Mouse (Mus musculus) MEL (cell line): ENCODE results near the gene Fam136a. TPM values are rescaled to one million over a fixed set of nuclear protein-coding genes. Genes with fewer than 3 reads are reported as not detected.

Experiments used
- DNase-seq: peaks from one replicate; pipeline ENCODE4 v3.0.0; 2011; ENCODE audit warnings: low read depth, low spot score
- H3K27ac ChIP-seq: 2 replicates; pipeline ENCODE4 v1.5.1; 2012; ENCODE audit warnings: low read depth, mild to moderate bottlenecking, control low read depth, low read length, moderate library complexity; ENCODE audit not compliant: control insufficient read depth
- H3K27me3 ChIP-seq, 2 experiments: fragments of 150-350 bp in 1 of 2; sonication (generic) in 1 of 2; 2 replicates each; pipeline ENCODE4 v1.6.1; 2012; ENCODE audit warnings: low read length in 2 of 2, mild to moderate bottlenecking in 2 of 2, improper control_type of control experiment in 1 of 2, moderate library complexity in 1 of 2; ENCODE audit not compliant: insufficient read depth in 2 of 2, control insufficient read depth in 1 of 2
- H3K36me3 ChIP-seq, 2 experiments: 2 replicates each; pipeline ENCODE4 v1.6.1; 2012 to 2014; ENCODE audit warnings: low read length in 2 of 2, improper control_type of control experiment in 1 of 2, inconsistent platforms in 1 of 2, mild to moderate bottlenecking in 1 of 2; ENCODE audit not compliant: insufficient read depth in 2 of 2, control insufficient read depth in 1 of 2
- H3K4me1 ChIP-seq, 2 experiments: fragments of 150-350 bp in 1 of 2; sonication (generic) in 1 of 2; 2 replicates each; pipeline ENCODE4 v1.6.1; 2012; ENCODE audit warnings: low read length in 2 of 2, improper control_type of control experiment in 1 of 2, mild to moderate bottlenecking in 1 of 2; ENCODE audit not compliant: insufficient read depth in 2 of 2, control insufficient read depth in 1 of 2
- H3K4me3 ChIP-seq, 2 experiments: fragments of 150-350 bp in 1 of 2; sonication (generic) in 1 of 2; 2 replicates each; pipeline ENCODE4 v1.5.1; 2012; ENCODE audit warnings: low read depth in 2 of 2, low read length in 2 of 2, mild to moderate bottlenecking in 2 of 2, moderate library complexity in 2 of 2, control low read depth in 1 of 2, improper control_type of control experiment in 1 of 2; ENCODE audit not compliant: control insufficient read depth in 1 of 2, insufficient read depth in 1 of 2
- H3K79me2 ChIP-seq: 2 replicates; pipeline ENCODE4 v1.6.1; 2012; ENCODE audit warnings: mild to moderate bottlenecking, low read length, moderate library complexity; ENCODE audit not compliant: control insufficient read depth, poor library complexity, insufficient read depth
- H3K9ac ChIP-seq: 2 replicates; pipeline ENCODE4 v1.6.1; 2012; ENCODE audit warnings: low read depth, mild to moderate bottlenecking, control low read depth, low read length, moderate library complexity; ENCODE audit not compliant: control insufficient read depth, poor library complexity, severe bottlenecking
- H3K9me3 ChIP-seq: fragments of 150-350 bp; sonication (generic); replicated peaks from 2 replicates; pipeline ENCODE4 v1.6.1; 2012; ENCODE audit warnings: mild to moderate bottlenecking, low read length, improper control_type of control experiment, moderate library complexity; ENCODE audit not compliant: insufficient read depth
- BHLHE40 ChIP-seq: IDR thresholded peaks from 2 replicates; pipeline ENCODE4 v1.6.1; 2012; ENCODE audit warnings: low read depth, mild to moderate bottlenecking, inconsistent platforms, low read length, improper control_type of control experiment, borderline replicate concordance
- CHD1 ChIP-seq: IDR thresholded peaks from 2 replicates; pipeline ENCODE4 v1.6.1; 2012; ENCODE audit warnings: low read depth, mild to moderate bottlenecking, inconsistent platforms, low read length, improper control_type of control experiment
- CHD2 ChIP-seq: IDR thresholded peaks from 2 replicates; pipeline ENCODE4 v1.6.1; 2011; ENCODE audit warnings: low read length, improper control_type of control experiment
- CTCF ChIP-seq, 3 experiments: IDR thresholded peaks in 2 of 3; conservative IDR thresholded peaks in 1 of 3; 2 replicates each; pipeline ENCODE4 v1.5.1; 2011 to 2012; ENCODE audit warnings: low read length in 3 of 3, low read depth in 2 of 3, mild to moderate bottlenecking in 2 of 3, improper control_type of control experiment in 1 of 3, inconsistent platforms in 1 of 3, mixed read lengths in 1 of 3, moderate library complexity in 1 of 3; ENCODE audit not compliant: control insufficient read depth in 1 of 3, insufficient read depth in 1 of 3, poor library complexity in 1 of 3, severe bottlenecking in 1 of 3
- EP300 ChIP-seq, 2 experiments: IDR thresholded peaks; 2 replicates each; pipeline ENCODE4 v1.6.1; 2011; ENCODE audit warnings: improper control_type of control experiment in 2 of 2, low read length in 2 of 2, low read depth in 1 of 2, mild to moderate bottlenecking in 1 of 2
- GABPA ChIP-seq: IDR thresholded peaks from 2 replicates; pipeline ENCODE4 v1.6.1; 2012; ENCODE audit warnings: low read depth, mild to moderate bottlenecking, inconsistent platforms, low read length, improper control_type of control experiment, moderate library complexity
- GATA1 ChIP-seq: IDR thresholded peaks from 2 replicates; pipeline ENCODE4 v1.6.1; 2011; ENCODE audit warnings: low read depth, low read length, improper control_type of control experiment
- HCFC1 ChIP-seq: IDR thresholded peaks from 2 replicates; pipeline ENCODE4 v1.6.1; 2012; ENCODE audit warnings: low read depth, mild to moderate bottlenecking, inconsistent platforms, low read length, improper control_type of control experiment, moderate library complexity
- KAT2A ChIP-seq: conservative IDR thresholded peaks from 2 replicates; pipeline ENCODE4 v1.6.1; 2012; ENCODE audit warnings: low read depth, low read length, improper control_type of control experiment, inconsistent platforms
- MAFK ChIP-seq: IDR thresholded peaks from 2 replicates; pipeline ENCODE4 v1.6.1; 2011; ENCODE audit warnings: low read depth, mild to moderate bottlenecking, low read length, improper control_type of control experiment, borderline replicate concordance
- MYC ChIP-seq: IDR thresholded peaks from 2 replicates; pipeline ENCODE4 v1.6.1; 2011; ENCODE audit warnings: low read depth, mild to moderate bottlenecking, low read length, improper control_type of control experiment, moderate library complexity
- NRF1 ChIP-seq: IDR thresholded peaks from 2 replicates; pipeline ENCODE4 v1.6.1; 2014; ENCODE audit warnings: low read depth, mild to moderate bottlenecking, inconsistent platforms, low read length, improper control_type of control experiment, moderate library complexity; ENCODE audit not compliant: poor library complexity, insufficient read depth, severe bottlenecking
- POLR2AphosphoS2 ChIP-seq: IDR thresholded peaks from 2 replicates; pipeline ENCODE4 v1.6.1; 2011; ENCODE audit warnings: low read length, improper control_type of control experiment
- POLR2AphosphoS5 ChIP-seq: IDR thresholded peaks from 2 replicates; pipeline ENCODE4 v1.6.1; 2012; ENCODE audit warnings: low read depth, borderline replicate concordance, mild to moderate bottlenecking, inconsistent platforms, low read length, moderate library complexity, mixed read lengths
- SIN3A ChIP-seq: IDR thresholded peaks from 2 replicates; pipeline ENCODE4 v1.6.1; 2012; ENCODE audit warnings: low read length, improper control_type of control experiment, inconsistent platforms
- SMC3 ChIP-seq: IDR thresholded peaks from 2 replicates; pipeline ENCODE4 v1.6.1; 2011; ENCODE audit warnings: low read depth, low read length, improper control_type of control experiment
- USF1 ChIP-seq: IDR thresholded peaks from 2 replicates; pipeline ENCODE4 v1.6.1; 2014; ENCODE audit warnings: low read depth, mild to moderate bottlenecking, inconsistent platforms, low read length, improper control_type of control experiment, moderate library complexity
- USF2 ChIP-seq, 2 experiments: IDR thresholded peaks; 2 replicates each; pipeline ENCODE4 v1.6.1; 2011 to 2012; ENCODE audit warnings: improper control_type of control experiment in 2 of 2, low read length in 2 of 2, borderline replicate concordance in 1 of 2, inconsistent platforms in 1 of 2, low read depth in 1 of 2, mild to moderate bottlenecking in 1 of 2; ENCODE audit not compliant: insufficient read depth in 1 of 2
- ZMIZ1 ChIP-seq: IDR thresholded peaks from 2 replicates; pipeline ENCODE4 v1.6.1; 2012; ENCODE audit warnings: low read depth, mild to moderate bottlenecking, inconsistent platforms, low read length, improper control_type of control experiment, moderate library complexity
- ZNF384 ChIP-seq: IDR thresholded peaks from 2 replicates; pipeline ENCODE4 v1.6.1; 2012; ENCODE audit warnings: low read depth, mild to moderate bottlenecking, inconsistent platforms, low read length, improper control_type of control experiment
- polyA plus RNA-seq, 2 experiments: library from polyadenylated mRNA; stranded (reverse) in 1 of 2; unstranded in 1 of 2; fragments of >175 nt in 1 of 2; fragments of >200 nt in 1 of 2; gene quantifications; 2 replicates each; pipeline versions ENCODE4 v1.2.1 to v1.2.4; 2012; ENCODE audit warnings: low replicate concordance in 2 of 2, low read depth in 1 of 2; ENCODE audit not compliant: insufficient read length in 2 of 2, insufficient read depth in 1 of 2, missing spikeins in 1 of 2
- total RNA-seq: library from RNA; depleted of rRNA; stranded (reverse); fragments of 300-350 nt; gene quantifications from 2 replicates; pipeline ENCODE4 v1.2.3, GENCODE M21; 2012

Gene Fam136a
- total and polyA plus RNA-seq, 3 experiments: 53.0 to 89.2 TPM; not detected in 1

- Histone ChIP-seq H3K4me3 (no peak overlapping the region), H3K9me3 (no peaks in the 10 kb centered on the region), H3K27ac (no peak overlapping the region), H3K9ac (no peak overlapping the region), H3K36me3 (peaks cover 0 to 10% of the 10 kb centered on the region in 2 experiments; a peak in 2 of 4 replicates), H3K4me1 (peaks cover 0 to 13% of the 10 kb centered on the region in 2 experiments; a peak in 2 of 4 replicates), H3K27me3 (no peaks in the 10 kb centered on the region), H3K79me2 (peaks cover 9% of the 10 kb centered on the region)
- no peak for DNase-seq
- no peak for TF ChIP-seq EP300 (IDR thresholded peaks at IDR 0.05; ENCODE audit: low read depth in 1 of 2, low read length in 2 of 2)
- TF ChIP-seq BHLHE40: no peak
- no peak for TF ChIP-seq CHD2
- no peak for TF ChIP-seq USF2 (IDR thresholded peaks at IDR 0.05; ENCODE audit: borderline replicate concordance in 1 of 2, insufficient read depth in 1 of 2, low read depth in 1 of 2, low read length in 2 of 2)
- no peak for TF ChIP-seq MYC
- no peak for TF ChIP-seq SMC3
- no peak for TF ChIP-seq CHD1
- TF ChIP-seq SIN3A: no peak
- TF ChIP-seq GATA1: no peak
- no peak for TF ChIP-seq HCFC1
- no peak for TF ChIP-seq POLR2AphosphoS2
- no peak for TF ChIP-seq GABPA
- no peak for TF ChIP-seq NRF1
- TF ChIP-seq POLR2AphosphoS5: no peak
- TF ChIP-seq ZMIZ1: no peak
- no peak for TF ChIP-seq ZNF384
- TF ChIP-seq USF1: no peak
- no peak for TF ChIP-seq MAFK
- TF ChIP-seq CTCF (IDR thresholded peaks at IDR 0.05 in 2 of 3, conservative IDR thresholded peaks at IDR 0.05 in 1 of 3; ENCODE audit: control insufficient read depth in 1 of 3, insufficient read depth in 1 of 3, low read depth in 2 of 3, low read length in 3 of 3, poor library complexity in 1 of 3, severe bottlenecking in 1 of 3): no peak
These were observed 33.5 kb downstream of the Fam136a start for GRCm38 (mm10) chr6:86398986-86399385.

DNA sequence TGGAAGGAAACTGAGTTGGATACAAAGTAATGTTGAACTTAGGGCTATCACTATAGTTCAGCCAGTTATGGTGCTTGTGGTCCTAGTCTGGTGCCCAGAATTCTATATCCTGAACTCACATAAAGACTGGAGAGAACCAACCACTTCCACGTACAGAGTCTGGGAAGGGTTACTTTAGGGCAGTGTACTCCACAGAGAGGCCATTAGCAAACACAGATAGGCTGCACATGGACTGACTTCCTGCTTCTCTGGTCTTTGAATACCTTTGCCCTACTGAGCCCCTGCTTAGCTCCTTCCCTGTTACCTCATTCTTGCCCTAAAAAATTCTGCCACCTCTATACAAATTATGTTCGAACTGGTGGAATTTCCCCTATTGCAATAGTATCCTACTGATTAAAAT is 34.5 kb downstream of the Fam136a start:
- Histone ChIP-seq H3K27ac (no peak overlapping the region), H3K4me3 (no peak overlapping the region), H3K9me3 (no peaks in the 10 kb centered on the region), H3K79me2 (peaks cover 17% of the 10 kb centered on the region), H3K9ac (no peak overlapping the region), H3K27me3 (no peaks in the 10 kb centered on the region), H3K36me3 (peaks cover 0 to 10% of the 10 kb centered on the region in 2 experiments; a peak in 2 of 4 replicates), H3K4me1 (peaks cover 0 to 13% of the 10 kb centered on the region in 2 experiments; a peak in 2 of 4 replicates)
- TF ChIP-seq MYC (peak; percentile 53; the same call in 1 of the 2 replicates), KAT2A (no peak)
- DNase-seq: peak; percentile 33
